Mouse (Mus musculus) macrophage (primary cell): ENCODE data around the gene Cirbp. TPM values are rescaled to one million over a fixed set of nuclear protein-coding genes. Genes with fewer than 3 reads are reported as not detected.

ENCODE experiments used
- H3K27ac ChIP-seq: fragments of 350-480 bp; formaldehyde crosslinking; 2 replicates; pipeline ENCODE4 v1.9.0; 2021
- H3K36me3 ChIP-seq: fragments of 350-480 bp; formaldehyde crosslinking; 2 replicates; pipeline ENCODE4 v1.9.0; 2021; ENCODE audit errors: inconsistent target
- H3K4me3 ChIP-seq: fragments of 350-480 bp; formaldehyde crosslinking; 2 replicates; pipeline ENCODE4 v1.9.0; 2021; ENCODE audit errors: inconsistent target
- H3K79me2 ChIP-seq: fragments of 350-480 bp; formaldehyde crosslinking; 2 replicates; pipeline ENCODE4 v1.9.0; 2021; ENCODE audit errors: inconsistent target
- WGBS: methylation state at CpG from one replicate; pipeline ENCODE4 v1.1.7; 2026; ENCODE audit warnings: inconsistent platforms; ENCODE audit not compliant: missing documents; 5-methylcytosine and 5-hydroxymethylcytosine counted together
- polyA plus RNA-seq: library from polyadenylated mRNA; stranded (reverse); fragments of 250-400 nt; gene quantifications from 3 replicates; pipeline ENCODE4 v1.2.4, GENCODE M21; 2018; ENCODE audit warnings: inconsistent platforms

Cirbp gene
- polyA plus RNA-seq, 1 experiment from 2014 or later: 17.6 TPM

DNA sequence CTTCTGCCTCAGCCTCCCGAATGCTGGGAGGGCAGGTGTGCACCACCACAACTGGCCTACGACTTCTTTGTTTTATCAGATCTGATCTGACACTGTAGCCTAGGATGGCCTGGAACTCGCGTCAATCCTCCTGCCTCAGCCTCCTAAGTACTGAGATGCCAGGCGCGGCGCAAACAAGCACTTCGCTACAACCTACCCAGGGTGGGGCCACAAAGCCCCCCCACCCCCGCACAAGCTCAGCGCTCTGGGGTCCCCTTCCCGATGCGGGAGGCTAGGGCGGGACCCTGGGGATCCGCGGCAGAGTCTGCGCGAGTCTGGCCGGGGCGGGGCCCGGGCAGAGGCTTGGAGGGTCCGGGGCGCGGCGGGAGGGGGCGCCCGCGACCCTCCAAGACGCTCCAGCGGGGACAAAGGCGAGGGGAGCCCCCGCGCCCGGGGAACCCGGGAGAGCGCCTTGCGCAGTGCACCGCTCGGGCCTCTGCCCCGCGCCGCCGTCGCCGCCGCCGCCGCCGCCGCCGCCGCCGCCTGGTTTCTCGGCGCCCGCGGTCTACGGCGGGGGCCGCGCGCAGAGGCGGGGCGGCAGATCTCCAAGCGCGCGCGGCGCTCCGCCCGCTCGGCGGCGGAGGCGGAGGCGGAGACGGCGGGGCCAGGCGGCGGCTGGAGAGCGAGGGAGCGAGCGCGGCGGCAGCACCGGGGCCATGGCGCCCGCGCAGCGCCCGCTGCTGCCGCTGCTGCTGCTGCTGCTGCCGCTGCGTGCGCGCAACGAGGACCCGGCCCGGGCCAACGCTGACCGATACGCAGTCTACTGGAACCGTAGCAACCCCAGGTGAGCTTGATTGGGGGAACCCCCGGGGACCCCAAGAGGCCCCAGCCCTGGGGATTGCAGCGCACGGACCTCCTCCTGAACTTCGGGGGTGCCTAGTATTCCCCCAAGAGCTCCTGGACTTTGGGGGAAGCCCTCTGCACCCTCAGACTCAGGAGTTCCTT is 13.6 kb downstream of the Cirbp start, which contains the start of gene Efna2:
TSS of gene Efna2 (plus strand) at position 415 of the 984 bp plus-strand sequence.
- H3K79me2 ChIP-seq: no peaks in the 10 kb centered on the region
- H3K27ac ChIP-seq: no peak within 1 kb of the TSS
- WGBS: 8% methylated on average over 54 of the region's 106 CpGs
- H3K36me3 ChIP-seq: no peaks in the 10 kb centered on the region
- H3K4me3 ChIP-seq: no peak within 1 kb of the TSS

DNA sequence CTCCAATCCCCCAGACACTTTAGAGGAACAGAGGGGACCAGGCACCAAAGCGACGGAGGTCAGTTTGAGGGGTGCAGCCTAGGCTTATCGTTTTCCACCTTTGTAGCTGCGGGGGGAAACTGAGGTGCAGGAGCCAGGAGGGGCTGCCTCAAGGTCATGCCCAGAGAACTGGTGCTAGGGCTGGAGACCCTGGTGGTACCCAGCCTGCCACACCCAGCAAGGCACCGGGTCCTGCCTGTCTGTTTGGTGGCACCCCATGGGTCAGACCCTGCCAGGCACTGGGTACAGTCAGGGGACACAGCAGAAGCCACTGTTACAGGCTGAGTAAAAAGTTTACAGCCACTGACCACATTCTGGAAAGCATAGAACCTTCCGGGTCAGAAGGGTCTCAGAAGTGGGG is 14.5 kb downstream of the Cirbp start:
- Histone ChIP-seq H3K36me3 (no peaks in the 10 kb centered on the region), H3K4me3 (no peak overlapping the region), H3K79me2 (no peaks in the 10 kb centered on the region), H3K27ac (no peak overlapping the region)
- WGBS: 68% methylated on average over 6 of the region's 6 CpGs

- no peaks in the 10 kb centered on the region for H3K79me2 ChIP-seq
- WGBS: 81% methylated on average over 5 of the region's 5 CpGs
- H3K36me3 ChIP-seq: no peaks in the 10 kb centered on the region
- no peak overlapping the region for H3K27ac ChIP-seq
- no peak overlapping the region for H3K4me3 ChIP-seq
Observed at GRCm38 (mm10) chr10:80180823-80181222, 15.0 kb downstream of the Cirbp start.

- no peaks in the 10 kb centered on the region for H3K79me2 ChIP-seq
- no peaks in the 10 kb centered on the region for H3K36me3 ChIP-seq
- no peak overlapping the region for H3K27ac ChIP-seq
- H3K4me3 ChIP-seq: no peak overlapping the region
- 90% methylated on average over 7 of the region's 7 CpGs for WGBS
Observed at GRCm38 (mm10) chr10:80182547-80182946, 16.8 kb downstream of the Cirbp start.

GRCm38 (mm10) chr10:80186649-80187048 is 20.9 kb downstream of the Cirbp start:
- Histone ChIP-seq H3K4me3 (no peak overlapping the region), H3K27ac (no peak overlapping the region), H3K79me2 (no peaks in the 10 kb centered on the region), H3K36me3 (no peaks in the 10 kb centered on the region)
- WGBS: 22% methylated on average over 27 of the region's 27 CpGs

DNA sequence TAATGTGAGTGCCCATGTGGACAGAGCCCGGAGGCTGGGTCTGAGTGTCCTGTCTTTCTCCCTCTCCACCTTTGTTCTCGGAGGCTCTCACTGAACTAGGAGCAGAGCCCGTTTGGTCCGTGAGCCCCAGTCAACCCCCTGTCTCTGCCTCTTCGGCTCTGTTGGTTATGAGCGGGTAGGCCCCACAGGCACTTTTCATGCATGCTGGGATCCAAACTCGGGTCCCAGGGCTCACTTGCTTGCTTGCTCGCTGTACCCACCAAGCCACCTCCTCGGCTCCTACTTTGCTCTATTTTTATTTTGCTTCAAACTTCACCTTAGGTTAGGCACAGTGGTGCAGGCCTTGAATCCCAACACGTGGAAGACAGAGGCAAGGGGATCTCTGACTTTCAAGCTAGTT is 22.0 kb downstream of the Cirbp start:
- WGBS: 90% methylated on average over 10 of the region's 10 CpGs
- no peaks in the 10 kb centered on the region for H3K79me2 ChIP-seq
- no peaks in the 10 kb centered on the region for H3K36me3 ChIP-seq
- no peak overlapping the region for H3K4me3 ChIP-seq
- no peak overlapping the region for H3K27ac ChIP-seq

DNA sequence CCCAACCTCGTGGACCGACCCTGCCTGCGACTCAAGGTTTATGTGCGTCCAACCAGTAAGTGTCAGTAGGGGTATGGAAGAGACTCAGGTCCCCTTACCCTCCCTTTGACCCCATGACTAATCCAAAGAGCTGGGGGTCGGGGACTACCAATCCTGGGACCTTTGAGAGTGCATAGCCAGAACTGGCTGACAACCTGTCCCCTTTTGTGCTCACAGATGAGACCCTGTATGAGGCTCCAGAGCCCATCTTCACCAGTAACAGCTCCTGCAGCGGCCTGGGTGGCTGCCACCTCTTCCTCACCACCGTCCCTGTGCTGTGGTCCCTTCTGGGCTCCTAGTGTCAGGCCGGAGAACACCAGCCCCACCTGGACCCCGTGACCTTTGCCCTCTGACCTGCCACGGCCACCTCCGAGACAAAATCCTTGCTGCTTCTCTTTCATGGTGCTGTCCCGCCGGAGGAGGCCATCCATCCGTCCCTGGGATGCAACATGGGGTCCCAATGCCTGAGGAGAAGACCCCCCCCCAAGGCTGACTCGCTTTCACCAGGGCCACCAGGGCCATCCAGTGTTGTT is 22.8 kb downstream of the Cirbp start:
- Histone ChIP-seq H3K36me3 (no peaks in the 10 kb centered on the region), H3K27ac (no peak overlapping the region), H3K4me3 (no peak overlapping the region), H3K79me2 (no peaks in the 10 kb centered on the region)
- WGBS: 89% methylated on average over 10 of the region's 15 CpGs

GRCm38 (mm10) chr10:80189999-80190398 is 24.2 kb downstream of the Cirbp start:
- no peak overlapping the region for H3K27ac ChIP-seq
- 8% methylated on average over 21 of the region's 21 CpGs for WGBS
- no peaks in the 10 kb centered on the region for H3K36me3 ChIP-seq
- H3K79me2 ChIP-seq: no peaks in the 10 kb centered on the region
- no peak overlapping the region for H3K4me3 ChIP-seq

GRCm38 (mm10) chr10:80190491-80191051 is 24.8 kb downstream of the Cirbp start:
- Histone ChIP-seq H3K4me3 (no peak overlapping the region), H3K79me2 (no peaks in the 10 kb centered on the region)

DNA sequence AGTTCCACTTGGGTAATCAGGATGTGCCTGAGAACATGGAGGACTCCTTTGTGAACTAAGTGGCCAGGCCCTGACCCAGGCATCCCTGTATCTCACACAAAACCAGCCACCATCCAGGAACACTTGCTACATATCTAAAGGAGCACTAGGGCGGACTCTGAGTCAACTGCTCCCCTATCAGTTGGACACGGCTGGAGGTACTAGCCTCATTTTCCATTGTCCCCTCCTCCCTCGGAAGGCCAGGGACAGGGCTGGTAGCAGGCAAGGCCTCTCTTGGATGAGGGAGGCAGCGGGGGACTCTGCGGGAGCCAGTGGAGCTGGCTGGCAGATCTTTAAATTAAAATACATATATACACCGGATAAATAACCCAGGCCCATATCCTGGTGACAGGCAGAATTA is 28.2 kb downstream of the Cirbp start:
- no peak overlapping the region for H3K4me3 ChIP-seq
- H3K36me3 ChIP-seq: no peaks in the 10 kb centered on the region
- no peak overlapping the region for H3K27ac ChIP-seq
- whole genome bisulfite sequencing: 88% methylated on average over 6 of the region's 6 CpGs
- no peaks in the 10 kb centered on the region for H3K79me2 ChIP-seq

More at GRCm38 (mm10) chr10:80190491-80191051, 24.8 kb downstream of the Cirbp start:
- WGBS: 2% methylated on average over 48 of the region's 48 CpGs
- H3K27ac ChIP-seq: no peak overlapping the region
- no peaks in the 10 kb centered on the region for H3K36me3 ChIP-seq

DNA sequence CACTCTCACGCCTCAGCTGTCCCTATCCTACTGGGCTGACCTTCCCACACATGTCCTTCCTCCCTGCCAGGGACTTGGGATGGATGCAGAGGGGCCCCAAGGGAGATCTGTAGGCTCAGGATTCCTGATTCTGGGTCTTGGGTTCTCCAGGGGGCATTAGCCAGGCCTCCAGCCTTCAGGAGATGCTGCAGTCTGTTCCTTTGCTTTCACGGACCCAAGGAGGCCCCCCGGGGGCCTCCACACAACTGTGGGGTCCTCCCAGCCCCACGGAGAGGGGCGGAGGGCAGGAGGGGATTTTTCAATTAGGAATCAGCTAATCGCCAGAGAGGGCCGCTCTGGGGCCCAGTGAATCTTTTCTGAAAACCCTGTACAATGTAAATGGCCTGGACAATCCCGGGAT is 28.7 kb downstream of the Cirbp start:
- no peak overlapping the region for H3K4me3 ChIP-seq
- H3K27ac ChIP-seq: no peak overlapping the region
- H3K36me3 ChIP-seq: no peaks in the 10 kb centered on the region
- WGBS: 83% methylated on average over 8 of the region's 8 CpGs
- H3K79me2 ChIP-seq: no peaks in the 10 kb centered on the region

DNA sequence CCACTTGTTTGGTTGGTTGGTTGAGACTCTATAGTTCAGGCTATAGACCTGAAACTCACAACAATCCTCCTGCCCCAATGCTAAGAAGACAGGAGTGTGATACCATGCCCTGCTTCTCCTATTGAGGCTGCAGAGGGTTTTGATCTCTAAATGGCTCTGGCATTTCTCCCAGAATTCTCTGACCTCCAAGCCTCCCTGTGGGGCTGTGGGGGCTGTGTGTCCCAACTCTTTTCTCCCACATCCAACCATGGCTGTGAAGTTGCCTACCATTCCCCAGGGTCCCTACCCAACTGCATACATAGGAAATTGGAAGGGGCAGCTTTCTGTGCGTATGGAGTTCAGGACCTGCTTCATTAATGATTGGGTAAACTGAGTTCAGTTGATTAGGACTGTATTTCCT is 30.4 kb downstream of the Cirbp start:
- 100% methylated on average over 1 of the region's 1 CpGs for WGBS
- Histone ChIP-seq H3K27ac (no peak overlapping the region), H3K79me2 (no peaks in the 10 kb centered on the region), H3K4me3 (no peak overlapping the region), H3K36me3 (no peaks in the 10 kb centered on the region)

GRCm38 (mm10) chr10:80196778-80197581 is 31.2 kb downstream of the Cirbp start:
- Histone ChIP-seq H3K27ac (no peak overlapping the region), H3K36me3 (no peaks in the 10 kb centered on the region), H3K4me3 (no peak overlapping the region), H3K79me2 (no peaks in the 10 kb centered on the region)
- WGBS: 91% methylated on average over 27 of the region's 33 CpGs

DNA sequence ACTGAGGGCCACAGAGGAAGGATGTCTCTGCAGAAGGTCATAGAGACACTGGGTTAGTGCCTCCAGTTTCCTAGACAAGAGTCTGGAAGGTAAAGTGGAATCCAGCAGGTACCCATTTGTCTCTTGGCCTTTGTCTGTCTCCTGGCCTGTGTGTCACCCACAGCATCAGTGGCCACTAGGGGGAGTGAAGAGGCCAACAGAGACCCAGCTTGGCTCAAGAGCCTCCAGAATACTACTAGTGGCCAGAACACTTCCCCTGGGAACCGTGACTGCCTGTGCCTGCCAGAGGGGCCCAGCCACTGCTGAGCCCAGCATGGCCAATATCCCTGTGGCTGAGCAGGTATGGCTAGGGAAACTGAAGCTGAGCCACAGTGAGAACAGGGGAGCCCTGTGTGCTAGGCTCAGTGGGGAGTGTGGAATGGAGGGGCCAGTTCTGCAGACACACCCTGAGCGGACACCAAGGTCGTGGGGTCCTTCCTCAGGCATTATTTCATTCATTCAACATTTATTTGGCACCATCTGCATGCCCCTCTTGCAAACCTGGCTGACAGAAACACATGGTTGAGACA is 33.7 kb downstream of the Cirbp start:
- Histone ChIP-seq H3K27ac (no peak overlapping the region), H3K79me2 (no peaks in the 10 kb centered on the region), H3K4me3 (no peak overlapping the region), H3K36me3 (no peaks in the 10 kb centered on the region)
- WGBS: 62% methylated on average over 3 of the region's 3 CpGs
